Mouse (Mus musculus): ENCODE measurements at regions not wholly inside any gene's neighbourhood (a gene's known extent, or its start where the extent isn't known, plus 50 kb on each side); places are given as distances from the start of the nearest gene placed in this dataset.

GRCm38 (mm10) chr2:45431366-45431765, 314.2 kb upstream of the Zeb2 start:
- no peak for TF ChIP-seq CTCF (conservative IDR thresholded peaks at IDR 0.05; ENCODE audit: insufficient read depth, insufficient read length, low read depth, low read length)
- no peak for TF ChIP-seq POLR2A (IDR thresholded peaks at IDR 0.05; ENCODE audit: low read depth, low read length)

All from kidney, adult 2 months (tissue).